Mouse (Mus musculus) erythroblast, embryonic 14.5 days (primary cell): ENCODE results near the gene Sipa1l3.

Experiments used
- GATA1 ChIP-seq: IDR thresholded peaks from 2 replicates; pipeline ENCODE4 v1.6.1; 2012; ENCODE audit warnings: low read length, inconsistent platforms, mixed read lengths
- TAL1 ChIP-seq: IDR thresholded peaks from 3 replicates; pipeline ENCODE4 v1.6.1; 2012; ENCODE audit warnings: low read length, inconsistent platforms, mixed read lengths

GRCm38 (mm10) chr7:29404126-29404525 is 114.3 kb downstream of the Sipa1l3 start:
- TF ChIP-seq TAL1 (no peak), GATA1 (no peak)
